Mouse (Mus musculus) embryonic fibroblast, embryonic 13.5 days (primary cell): ENCODE measurements around the gene Vps26c.

Source experiments
- CTCF ChIP-seq: IDR thresholded peaks from 2 replicates; pipeline ENCODE4 v1.5.1; 2011; ENCODE audit warnings: mild to moderate bottlenecking, control low read depth, low read length, moderate library complexity, borderline replicate concordance; ENCODE audit not compliant: insufficient read depth
- POLR2A ChIP-seq: IDR thresholded peaks from 2 replicates; pipeline ENCODE4 v1.6.1; 2011; ENCODE audit warnings: low read depth, mild to moderate bottlenecking, control low read depth, low read length, moderate library complexity

DNA sequence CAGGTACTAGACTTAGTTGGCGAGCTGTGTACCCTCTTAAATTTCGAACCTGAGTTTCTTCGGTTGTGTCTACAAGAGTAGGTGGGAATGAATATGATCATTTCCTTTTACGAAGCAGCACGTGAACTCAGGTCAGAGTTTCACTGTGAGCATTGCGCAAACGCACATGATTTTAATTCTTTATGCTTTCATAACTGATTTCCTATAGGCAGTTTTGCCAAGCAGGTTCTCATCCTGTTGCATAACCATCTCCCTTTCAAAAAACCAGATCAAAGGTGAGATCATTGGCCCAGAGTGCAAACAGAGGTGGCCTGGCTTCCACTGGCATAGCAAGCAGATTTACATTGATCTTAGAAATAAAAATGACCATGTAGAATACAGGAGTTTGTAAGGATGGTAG, 77.0 kb downstream of the Vps26c start:
- TF ChIP-seq POLR2A (no peak), CTCF (no peak)
